Mouse (Mus musculus): Measurements from ENCODE around the gene Ceacam3. TPM values are rescaled to one million over a fixed set of nuclear protein-coding genes. Genes with fewer than 3 reads are reported as not detected.
"Not testable (repeated sequence)": the region's sequence is repeated elsewhere in the genome, so short reads cannot be mapped to it uniquely, and the experiment has no call there.

The Ceacam3 gene
- 0.07 TPM in 1 of 2 replicates, not detected in the other for polyA plus RNA-seq (2015; fragmentation: Nextera tagmentation; extraction: Ambion mirVana)

DNA sequence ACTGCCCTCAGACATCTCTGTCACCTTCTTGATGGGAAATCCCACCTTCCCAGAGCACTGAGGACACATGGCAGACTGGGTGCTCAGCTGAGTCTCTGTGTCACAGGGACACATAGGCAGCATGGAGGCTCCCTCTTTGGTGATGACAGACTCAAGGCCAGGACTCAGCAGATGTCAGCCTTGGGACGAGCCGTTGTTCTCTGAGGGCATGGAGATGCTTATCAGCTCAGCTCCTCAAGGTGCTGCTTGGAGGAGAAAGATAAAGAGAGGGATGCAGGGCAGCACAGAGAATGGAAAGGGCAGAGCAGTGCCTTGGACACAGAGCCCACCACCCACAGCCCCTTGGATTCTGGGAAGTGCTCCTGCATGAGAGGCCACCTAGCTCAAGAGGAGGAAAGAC, at the start of gene Ceacam3:
Gene Ceacam3, plus strand, starts transcription at position 352 of the 400 bp plus-strand sequence.
- Histone ChIP-seq H3K4me3 (no peak within 1 kb of the TSS), H3K36me3 (no peaks in the 10 kb centered on the region), H3K27me3 (no peaks in the 10 kb centered on the region), H3K4me2 (no peak within 1 kb of the TSS), H3K9me3 (no peaks in the 10 kb centered on the region), H3K27ac (replicated peaks) (no peak within 1 kb of the TSS), H3K4me1 (replicated peaks) (no peaks in the 10 kb centered on the region), H3K9ac (no peak within 1 kb of the TSS)
- 98% methylated on average over 2 of the region's 2 CpGs for WGBS
- ATAC-seq (ENCODE audit: low FRiP score, low read depth) = no peak

GRCm38 (mm10) chr7:17101631-17102030, 48.5 kb upstream of the Ceacam3 start:
- H3K4me3 ChIP-seq; H3K4me1 ChIP-seq (replicated peaks); H3K27me3 ChIP-seq; H3K9me3 ChIP-seq; H3K4me2 ChIP-seq; H3K27ac ChIP-seq (replicated peaks); H3K36me3 ChIP-seq; ATAC-seq (ENCODE audit: low FRiP score, low read depth); H3K9ac ChIP-seq: not testable (repeated sequence)
- 91% methylated on average over 13 of the region's 13 CpGs for WGBS

- no peak overlapping the region for H3K27ac ChIP-seq (replicated peaks)
- ATAC-seq (ENCODE audit: low FRiP score, low read depth) = no peak
- WGBS = 83% methylated on average over 1 of the region's 1 CpGs
- no peak overlapping the region for H3K4me3 ChIP-seq
- no peak overlapping the region for H3K9ac ChIP-seq
- H3K9me3 ChIP-seq = no peaks in the 10 kb centered on the region
- H3K36me3 ChIP-seq = no peaks in the 10 kb centered on the region
- no peaks in the 10 kb centered on the region for H3K4me1 ChIP-seq (replicated peaks)
- H3K4me2 ChIP-seq = no peak overlapping the region
- H3K27me3 ChIP-seq = no peaks in the 10 kb centered on the region
Observed at GRCm38 (mm10) chr7:17135307-17135706, 14.8 kb upstream of the Ceacam3 start.

DNA sequence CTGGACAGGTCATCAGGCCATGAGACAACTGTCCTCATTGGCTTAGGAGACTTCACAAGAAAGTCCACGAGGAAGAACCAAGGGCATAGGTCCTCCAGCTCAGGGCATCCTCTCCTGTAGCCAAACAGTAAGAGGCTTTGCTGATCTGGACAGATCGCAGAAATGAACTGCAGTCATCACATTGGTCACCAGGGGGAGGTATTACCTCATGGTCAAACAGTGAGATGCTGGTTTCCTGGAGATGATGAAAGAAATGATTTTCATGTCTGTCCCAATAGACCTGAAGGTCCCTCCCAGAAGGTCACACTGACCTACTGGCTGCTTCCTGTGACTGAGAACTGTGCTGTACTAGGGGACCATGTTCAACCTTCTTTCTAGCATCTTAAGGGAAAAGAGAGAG, 5.6 kb downstream of the Ceacam3 start:
- no peak overlapping the region for H3K4me3 ChIP-seq
- no peak overlapping the region for H3K27ac ChIP-seq (replicated peaks)
- H3K27me3 ChIP-seq = no peaks in the 10 kb centered on the region
- 37% methylated on average over 2 of the region's 2 CpGs for WGBS
- no peaks in the 10 kb centered on the region for H3K9me3 ChIP-seq
- no peaks in the 10 kb centered on the region for H3K36me3 ChIP-seq
- H3K9ac ChIP-seq = no peak overlapping the region
- H3K4me1 ChIP-seq (replicated peaks) = no peaks in the 10 kb centered on the region
- ATAC-seq (ENCODE audit: low FRiP score, low read depth) = no peak
- no peak overlapping the region for H3K4me2 ChIP-seq

GRCm38 (mm10) chr7:17156885-17157677, 7.0 kb downstream of the Ceacam3 start:
- Histone ChIP-seq H3K36me3 (no peaks in the 10 kb centered on the region), H3K27ac (replicated peaks) (no peak overlapping the region), H3K9ac (no peak overlapping the region), H3K4me1 (replicated peaks) (no peaks in the 10 kb centered on the region), H3K27me3 (no peaks in the 10 kb centered on the region), H3K4me2 (no peak overlapping the region), H3K4me3 (no peak overlapping the region), H3K9me3 (peaks cover 3% of the 10 kb centered on the region; the same call in 1 of the 2 replicates)
- no peak for ATAC-seq (ENCODE audit: low FRiP score, low read depth)
- 74% methylated on average over 3 of the region's 3 CpGs for WGBS

- no peak overlapping the region for H3K4me2 ChIP-seq
- no peaks in the 10 kb centered on the region for H3K4me1 ChIP-seq (replicated peaks)
- no peak for ATAC-seq (ENCODE audit: low FRiP score, low read depth)
- H3K36me3 ChIP-seq = no peaks in the 10 kb centered on the region
- H3K4me3 ChIP-seq = no peak overlapping the region
- H3K9me3 ChIP-seq = peaks cover 3% of the 10 kb centered on the region; the same call in 1 of the 2 replicates
- no peak overlapping the region for H3K9ac ChIP-seq
- WGBS = 82% methylated on average over 7 of the region's 7 CpGs
- H3K27ac ChIP-seq (replicated peaks) = no peak overlapping the region
- H3K27me3 ChIP-seq = no peaks in the 10 kb centered on the region
Observed at GRCm38 (mm10) chr7:17159011-17159410, 8.9 kb downstream of the Ceacam3 start.

- Histone ChIP-seq H3K4me1 (replicated peaks) (no peaks in the 10 kb centered on the region), H3K27me3 (no peaks in the 10 kb centered on the region), H3K9ac (no peak overlapping the region), H3K27ac (replicated peaks) (no peak overlapping the region), H3K9me3 (0 out of 2 replicates have a peak, but pooled peaks cover 8% of the 10 kb centered on the region), H3K4me3 (no peak overlapping the region), H3K4me2 (no peak overlapping the region), H3K36me3 (no peaks in the 10 kb centered on the region)
- 88% methylated on average over 4 of the region's 4 CpGs for WGBS
- no peak for ATAC-seq (ENCODE audit: low FRiP score, low read depth)
Observed at GRCm38 (mm10) chr7:17171827-17172226, 21.7 kb downstream of the Ceacam3 start.

GRCm38 (mm10) chr7:17203177-17203576, 53.1 kb downstream of the Ceacam3 start, which contains the start of gene Psg29:
Psg29 (plus strand) TSS chr7:17203477.
- Histone ChIP-seq H3K4me2 (no peak within 1 kb of the TSS), H3K4me1 (replicated peaks) (no peaks in the 10 kb centered on the region), H3K27ac (replicated peaks) (no peak within 1 kb of the TSS), H3K9ac (no peak within 1 kb of the TSS), H3K9me3 (peaks cover 17% of the 10 kb centered on the region; the same call in 1 of the 2 replicates), H3K27me3 (no peaks in the 10 kb centered on the region), H3K36me3 (no peaks in the 10 kb centered on the region), H3K4me3 (no peak within 1 kb of the TSS)
- ATAC-seq (ENCODE audit: low FRiP score, low read depth) = no peak

DNA sequence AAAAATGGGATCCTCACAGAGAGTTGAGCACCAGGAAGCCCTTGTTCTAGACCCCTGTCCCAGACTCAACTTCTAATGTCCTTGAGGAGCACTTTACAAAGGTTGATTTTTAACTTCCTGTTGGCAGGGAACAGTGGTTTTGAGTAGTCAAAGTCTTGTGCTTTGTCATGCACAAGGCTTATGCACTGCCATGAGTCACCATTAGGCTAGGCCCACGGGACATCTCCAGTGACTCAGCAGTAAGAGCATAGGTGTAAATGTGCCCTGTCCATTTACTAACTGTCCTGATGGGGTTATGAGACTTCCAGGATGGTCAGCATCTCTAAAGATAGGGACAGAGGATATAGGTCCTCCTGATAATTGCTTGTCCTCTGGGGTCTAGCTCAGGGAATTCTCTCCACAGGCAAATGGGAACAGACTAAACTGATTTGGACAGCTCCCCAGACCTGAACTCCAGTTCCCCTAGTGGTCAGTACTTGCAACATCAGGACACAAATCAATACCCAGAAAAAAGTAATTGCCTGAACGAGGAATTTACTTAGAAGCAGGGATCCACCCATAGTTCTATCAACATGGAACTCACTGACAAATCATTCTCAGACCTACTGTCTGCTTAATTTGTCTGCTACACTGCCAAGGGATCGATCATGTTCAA, 55.6 kb downstream of the Ceacam3 start:
- Histone ChIP-seq H3K27me3 (no peaks in the 10 kb centered on the region), H3K36me3 (no peaks in the 10 kb centered on the region), H3K27ac (replicated peaks) (no peak overlapping the region), H3K4me2 (no peak overlapping the region), H3K4me1 (replicated peaks) (no peaks in the 10 kb centered on the region), H3K4me3 (no peak overlapping the region), H3K9ac (no peak overlapping the region), H3K9me3 (peaks cover 12% of the 10 kb centered on the region)
- 75% methylated on average over 3 of the region's 3 CpGs for WGBS
- ATAC-seq (ENCODE audit: low FRiP score, low read depth) = no peak

Other genes starting within 250 kb of the Ceacam3 start
- 0.13 and 0.52 TPM in 2 replicates for gene Ptgir, start 243.8 kb upstream of the Ceacam3 start, polyA plus RNA-seq (2015; fragmentation: Nextera tagmentation; extraction: Ambion mirVana)
- gene Calm3, start 226.2 kb upstream of the Ceacam3 start, polyA plus RNA-seq (2015; fragmentation: Nextera tagmentation; extraction: Ambion mirVana) = 382 and 391 TPM in 2 replicates
- 142 and 150 TPM in 2 replicates for gene Pnmal2, start 205.6 kb upstream of the Ceacam3 start, polyA plus RNA-seq (2015; fragmentation: Nextera tagmentation; extraction: Ambion mirVana)
- 52.6 and 57.5 TPM in 2 replicates for gene Pnmal1, start 190.6 kb upstream of the Ceacam3 start, polyA plus RNA-seq (2015; fragmentation: Nextera tagmentation; extraction: Ambion mirVana)
- gene Gm42372, start 167.2 kb upstream of the Ceacam3 start, polyA plus RNA-seq (2015; fragmentation: Nextera tagmentation; extraction: Ambion mirVana) = 5.9 and 6.0 TPM in 2 replicates
- gene Ccdc8, start 157.6 kb upstream of the Ceacam3 start, polyA plus RNA-seq (2015; fragmentation: Nextera tagmentation; extraction: Ambion mirVana) = 7.4 and 7.7 TPM in 2 replicates
- 125 and 136 TPM in 2 replicates for gene Ppp5c, start 122.4 kb upstream of the Ceacam3 start, polyA plus RNA-seq (2015; fragmentation: Nextera tagmentation; extraction: Ambion mirVana)
- 5.4 and 6.9 TPM in 2 replicates for gene Hif3a, start 87.9 kb upstream of the Ceacam3 start, polyA plus RNA-seq (2015; fragmentation: Nextera tagmentation; extraction: Ambion mirVana)
- gene Psg16, start 76.2 kb upstream of the Ceacam3 start, polyA plus RNA-seq (2015; fragmentation: Nextera tagmentation; extraction: Ambion mirVana) = 4.2 and 4.7 TPM in 2 replicates
- gene Psg29, start 53.2 kb downstream of the Ceacam3 start, polyA plus RNA-seq (2015; fragmentation: Nextera tagmentation; extraction: Ambion mirVana) = 0.03 TPM in 1 of 2 replicates, not detected in the other